ENCODE assay signal across 19 mouse cellular contexts in genomic region chr17:52943966-52944365, GRCm38 (mm10).
"Had no signal": no experiment of that assay in that cellular context is flagged by ENCODE, and none has a peak within 500 bp of the region (broad histone marks: within the 10 kb centered on the region; RNA-seq: fewer than 3 reads in every experiment).

No protein-coding gene starts in this region.

- ATAC-seq: midbrain, embryonic 16.5 days had no signal

- DNase-seq: lung, adult 18-20 months; lung, embryonic 14.5 days; lung, postnatal 10 days; lung, postnatal 4 days; midbrain, embryonic 14.5 days; retina, postnatal 1 day; right cerebral cortex, adult 18-20 months; right cerebral cortex, postnatal 25 days; thymus, adult 2 months; thymus, postnatal 25 days; thymus, postnatal 4 days had no signal

- H3K9ac ChIP-seq: lung, embryonic 14.5 days; midbrain, embryonic 12.5 days; neural tube, embryonic 13.5 days; neural tube, embryonic 15.5 days; stomach, embryonic 15.5 days had no signal

- H3K4me3 ChIP-seq: midbrain, embryonic 10.5 days; midbrain, embryonic 12.5 days; myocyte; neural tube, embryonic 13.5 days; neural tube, embryonic 15.5 days; stomach, embryonic 15.5 days had no signal

- H3K4me1 ChIP-seq: midbrain, embryonic 10.5 days; midbrain, embryonic 12.5 days; neural tube, embryonic 13.5 days; neural tube, embryonic 15.5 days; stomach, embryonic 15.5 days had no signal

- H3K4me2 ChIP-seq: lung, embryonic 14.5 days; midbrain, embryonic 12.5 days; neural tube, embryonic 13.5 days; neural tube, embryonic 15.5 days; stomach, embryonic 15.5 days had no signal

- H3K27me3 ChIP-seq: midbrain, embryonic 12.5 days; neural tube, embryonic 13.5 days; neural tube, embryonic 15.5 days; stomach, embryonic 15.5 days had no signal

- H3K36me3 ChIP-seq: midbrain, embryonic 10.5 days; midbrain, embryonic 12.5 days; neural tube, embryonic 13.5 days; neural tube, embryonic 15.5 days; stomach, embryonic 15.5 days had no signal

- H3K9me3 ChIP-seq: midbrain, embryonic 10.5 days; midbrain, embryonic 12.5 days; neural tube, embryonic 13.5 days; neural tube, embryonic 15.5 days; stomach, embryonic 15.5 days had no signal

- H3K27ac ChIP-seq: midbrain, embryonic 10.5 days; midbrain, embryonic 12.5 days; neural tube, embryonic 13.5 days; neural tube, embryonic 15.5 days; stomach, embryonic 15.5 days; stomach, postnatal 0 days had no signal
